Mouse (Mus musculus): Measurements from ENCODE around the gene Klf12. TPM values are rescaled to one million over a fixed set of nuclear protein-coding genes. Genes with fewer than 3 reads are reported as not detected.
A peak's percentile ranks its signal among the peaks of the same experiment; 100 is the strongest.

Klf12 gene
- total and polyA plus RNA-seq, 2 experiments: 20.7 to 29.2 TPM

DNA sequence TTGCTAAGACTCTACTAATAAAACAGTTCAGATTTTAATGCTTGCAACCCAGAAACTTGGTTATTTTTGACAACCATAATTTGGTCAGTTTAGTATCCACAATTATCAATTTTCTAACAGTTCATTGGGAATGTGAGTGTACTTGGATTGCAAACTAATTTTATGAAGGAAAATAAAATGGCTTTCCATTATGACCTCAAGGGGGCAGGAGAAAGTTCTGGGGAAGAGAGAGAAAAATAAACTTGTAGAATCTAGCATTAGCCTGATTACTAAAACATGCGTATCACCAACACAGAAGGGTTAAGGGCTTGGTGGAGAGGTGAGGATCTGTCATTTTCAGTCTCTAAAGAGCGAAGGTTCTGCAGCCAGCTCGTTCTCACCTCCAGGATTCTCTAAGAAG, 106.7 kb downstream of the Klf12 start:
- TF ChIP-seq CTCF (IDR thresholded peaks at IDR 0.05; ENCODE audit: low read depth, low read length) (no peak), POLR2A (IDR thresholded peaks at IDR 0.05; ENCODE audit: extremely low read depth, insufficient read depth, low read length) (no peak)
- 0 out of 2 replicates have a peak, but pooled peaks cover 2% of the 10 kb centered on the region for H3K4me1 ChIP-seq (ENCODE audit: control insufficient read depth, insufficient read depth, low read length)
- peaks cover 4% of the 10 kb centered on the region; the same call in 1 of the 2 replicates for H3K79me2 ChIP-seq (ENCODE audit: control insufficient read depth, insufficient read depth, low read length)
- no peaks in the 10 kb centered on the region for H3K27me3 ChIP-seq (ENCODE audit: control insufficient read depth, insufficient read depth, low read length)
- no peak overlapping the region for H3K27ac ChIP-seq (replicated peaks; ENCODE audit: insufficient read depth, low read depth, low read length)
- 80% methylated on average over 3 of the region's 3 CpGs for WGBS
- no peak overlapping the region for H3K4me3 ChIP-seq (ENCODE audit: insufficient read depth, low read depth, low read length)
- peaks cover 4% of the 10 kb centered on the region; the same call in 1 of the 2 replicates for H3K36me3 ChIP-seq (ENCODE audit: control insufficient read depth, insufficient read depth, low read length)
- DNase-seq (ENCODE audit: extremely low read depth, low read depth, low spot score): no peak
- no peak overlapping the region for H3K9ac ChIP-seq (ENCODE audit: low read depth, low read length)

DNA sequence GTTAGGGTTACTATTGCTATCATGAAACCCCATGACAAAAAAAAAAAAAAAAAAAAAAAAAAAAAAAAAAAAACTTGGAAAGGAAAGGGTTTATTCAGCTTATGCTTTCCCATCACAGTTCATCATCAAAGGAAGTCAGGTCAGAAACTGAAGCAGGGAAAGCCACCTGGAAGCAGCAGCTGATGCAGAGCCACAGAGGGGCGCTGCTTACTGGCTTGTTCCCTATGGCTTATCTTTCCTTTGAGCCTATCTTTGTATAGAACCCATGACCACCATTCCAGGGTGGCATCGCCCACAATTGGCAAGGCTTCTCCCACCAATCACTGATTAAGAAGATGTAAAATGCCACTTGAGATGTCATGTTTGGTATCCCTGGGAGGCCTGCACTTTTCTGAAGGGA, 119.4 kb downstream of the Klf12 start:
- Histone ChIP-seq H3K4me3 (ENCODE audit: insufficient read depth, low read depth, low read length) (no peak overlapping the region), H3K36me3 (ENCODE audit: control insufficient read depth, insufficient read depth, low read length) (no peaks in the 10 kb centered on the region), H3K79me2 (ENCODE audit: control insufficient read depth, insufficient read depth, low read length) (peaks cover 18% of the 10 kb centered on the region; the same call in 1 of the 2 replicates), H3K9ac (ENCODE audit: low read depth, low read length) (no peak overlapping the region), H3K27me3 (ENCODE audit: control insufficient read depth, insufficient read depth, low read length) (no peaks in the 10 kb centered on the region), H3K4me1 (ENCODE audit: control insufficient read depth, insufficient read depth, low read length) (no peaks in the 10 kb centered on the region), H3K27ac (replicated peaks; ENCODE audit: insufficient read depth, low read depth, low read length) (no peak overlapping the region)
- WGBS: 99% methylated on average over 2 of the region's 2 CpGs
- DNase-seq (ENCODE audit: extremely low read depth, low read depth, low spot score): no peak
- TF ChIP-seq POLR2A (IDR thresholded peaks at IDR 0.05; ENCODE audit: extremely low read depth, insufficient read depth, low read length) (no peak), CTCF (IDR thresholded peaks at IDR 0.05; ENCODE audit: low read depth, low read length) (0 out of 2 replicates have a peak, but pooled peaks have one; percentile 5)

- Histone ChIP-seq H3K79me2 (ENCODE audit: control insufficient read depth, insufficient read depth, low read length) (no peaks in the 10 kb centered on the region; the same call in 1 of the 2 replicates), H3K4me3 (ENCODE audit: insufficient read depth, low read depth, low read length) (no peak overlapping the region), H3K9ac (ENCODE audit: low read depth, low read length) (no peak overlapping the region), H3K27me3 (ENCODE audit: control insufficient read depth, insufficient read depth, low read length) (no peaks in the 10 kb centered on the region), H3K4me1 (ENCODE audit: control insufficient read depth, insufficient read depth, low read length) (peaks cover 5% of the 10 kb centered on the region), H3K27ac (replicated peaks; ENCODE audit: insufficient read depth, low read depth, low read length) (no peak overlapping the region), H3K36me3 (ENCODE audit: control insufficient read depth, insufficient read depth, low read length) (no peaks in the 10 kb centered on the region)
- DNase-seq (ENCODE audit: extremely low read depth, low read depth, low spot score): no peak
- TF ChIP-seq CTCF (IDR thresholded peaks at IDR 0.05; ENCODE audit: low read depth, low read length) (no peak), POLR2A (IDR thresholded peaks at IDR 0.05; ENCODE audit: extremely low read depth, insufficient read depth, low read length) (no peak)
These were observed 127.8 kb downstream of the Klf12 start for GRCm38 (mm10) chr14:100156639-100157038.

GRCm38 (mm10) chr14:100147666-100148065, 136.8 kb downstream of the Klf12 start:
- Histone ChIP-seq H3K36me3 (ENCODE audit: control insufficient read depth, insufficient read depth, low read length) (peaks cover 8% of the 10 kb centered on the region), H3K4me1 (ENCODE audit: control insufficient read depth, insufficient read depth, low read length) (no peaks in the 10 kb centered on the region), H3K27me3 (ENCODE audit: control insufficient read depth, insufficient read depth, low read length) (no peaks in the 10 kb centered on the region), H3K4me3 (ENCODE audit: insufficient read depth, low read depth, low read length) (no peak overlapping the region), H3K27ac (replicated peaks; ENCODE audit: insufficient read depth, low read depth, low read length) (no peak overlapping the region), H3K79me2 (ENCODE audit: control insufficient read depth, insufficient read depth, low read length) (peaks cover 9% of the 10 kb centered on the region; the same call in 1 of the 2 replicates), H3K9ac (ENCODE audit: low read depth, low read length) (no peak overlapping the region)
- no peak for DNase-seq (ENCODE audit: extremely low read depth, low read depth, low spot score)
- TF ChIP-seq CTCF (IDR thresholded peaks at IDR 0.05; ENCODE audit: low read depth, low read length) (no peak), POLR2A (IDR thresholded peaks at IDR 0.05; ENCODE audit: extremely low read depth, insufficient read depth, low read length) (no peak)
- WGBS: 82% methylated on average over 8 of the region's 8 CpGs

- Histone ChIP-seq H3K27me3 (ENCODE audit: control insufficient read depth, insufficient read depth, low read length) (no peaks in the 10 kb centered on the region), H3K4me1 (ENCODE audit: control insufficient read depth, insufficient read depth, low read length) (peaks cover 3% of the 10 kb centered on the region), H3K4me3 (ENCODE audit: insufficient read depth, low read depth, low read length) (no peak overlapping the region), H3K79me2 (ENCODE audit: control insufficient read depth, insufficient read depth, low read length) (peaks cover 9% of the 10 kb centered on the region; the same call in 1 of the 2 replicates), H3K36me3 (ENCODE audit: control insufficient read depth, insufficient read depth, low read length) (peaks cover 2% of the 10 kb centered on the region; the same call in 1 of the 2 replicates), H3K9ac (ENCODE audit: low read depth, low read length) (no peak overlapping the region), H3K27ac (replicated peaks; ENCODE audit: insufficient read depth, low read depth, low read length) (no peak overlapping the region)
- DNase-seq (ENCODE audit: extremely low read depth, low read depth, low spot score): peak; percentile 66
- 74% methylated on average over 1 of the region's 1 CpGs for WGBS
- TF ChIP-seq CTCF (IDR thresholded peaks at IDR 0.05; ENCODE audit: low read depth, low read length) (no peak), POLR2A (IDR thresholded peaks at IDR 0.05; ENCODE audit: extremely low read depth, insufficient read depth, low read length) (no peak)
These were observed 144.1 kb downstream of the Klf12 start for GRCm38 (mm10) chr14:100140370-100140769.

DNA sequence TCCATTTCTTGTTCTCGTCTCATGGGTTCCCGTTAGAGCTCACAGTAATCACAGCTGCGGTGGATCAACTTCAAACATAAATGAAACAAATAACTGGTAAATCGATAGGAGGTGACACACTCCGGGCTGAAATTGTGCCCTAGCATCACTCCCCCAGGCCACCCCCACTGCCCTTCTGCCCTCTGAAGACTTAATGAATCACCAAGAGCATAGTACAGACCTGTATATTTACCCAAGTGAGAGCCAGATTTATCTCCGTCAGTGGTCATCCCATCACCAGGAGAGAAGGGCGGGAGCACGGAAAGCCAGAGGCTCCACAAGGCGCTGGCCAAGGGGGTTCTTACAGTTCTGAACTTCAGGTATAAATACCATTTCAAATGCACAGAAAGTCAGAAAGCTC, 150.2 kb downstream of the Klf12 start:
- Histone ChIP-seq H3K27ac (replicated peaks; ENCODE audit: insufficient read depth, low read depth, low read length) (peak overlapping the region; percentile 92), H3K4me3 (ENCODE audit: insufficient read depth, low read depth, low read length) (0 out of 2 replicates have a peak overlapping the region, but pooled peaks have one; percentile 7), H3K36me3 (ENCODE audit: control insufficient read depth, insufficient read depth, low read length) (no peaks in the 10 kb centered on the region), H3K9ac (ENCODE audit: low read depth, low read length) (peak overlapping the region; percentile 62), H3K27me3 (ENCODE audit: control insufficient read depth, insufficient read depth, low read length) (no peaks in the 10 kb centered on the region), H3K4me1 (ENCODE audit: control insufficient read depth, insufficient read depth, low read length) (peaks cover 14% of the 10 kb centered on the region), H3K79me2 (ENCODE audit: control insufficient read depth, insufficient read depth, low read length) (peaks cover 4% of the 10 kb centered on the region; the same call in 1 of the 2 replicates)
- WGBS: 20% methylated on average over 9 of the region's 9 CpGs
- TF ChIP-seq POLR2A (IDR thresholded peaks at IDR 0.05; ENCODE audit: extremely low read depth, insufficient read depth, low read length): no peak
- no peak for TF ChIP-seq CTCF (IDR thresholded peaks at IDR 0.05; ENCODE audit: low read depth, low read length)
- DNase-seq (ENCODE audit: extremely low read depth, low read depth, low spot score): peak; percentile 95
